11 mouse cellular contexts compared by ENCODE assay signal in the genomic region with DNA sequence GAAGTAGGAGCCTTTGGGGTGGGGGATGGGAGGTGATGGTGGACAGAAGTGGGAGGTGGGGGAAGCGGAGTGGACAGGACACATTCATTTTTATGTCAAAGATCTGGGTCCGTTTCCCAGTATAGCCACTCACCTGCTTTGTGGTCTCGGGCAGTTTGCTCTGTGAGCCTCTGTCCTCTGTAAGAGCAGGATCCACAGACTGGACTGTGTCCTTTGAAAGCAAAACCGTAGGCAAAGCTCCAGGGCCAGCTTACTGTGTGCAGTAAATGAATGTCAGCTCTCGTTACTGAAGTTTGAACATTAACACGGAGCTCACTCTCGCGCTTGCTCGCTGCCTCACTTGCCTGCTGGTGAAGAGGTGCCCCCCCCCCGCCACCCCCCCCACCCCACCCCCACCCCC.
DNase-seq lines count a peak whose midpoint lies in the region; ATAC-seq and TF ChIP-seq lines count a peak whose summit lies in the region.
"Had no signal": no experiment of that assay in that cellular context is flagged by ENCODE, and none has a peak within 500 bp of the region (broad histone marks: within the 10 kb centered on the region; RNA-seq: fewer than 3 reads in every experiment).

No protein-coding gene starts in this region.

- H3K4me2 ChIP-seq in heart, embryonic 11.5 days = peak overlapping the region; percentile 46
- H3K4me2 ChIP-seq in liver, embryonic 12.5 days = peak overlapping the region; percentile 21
- H3K4me2 ChIP-seq: forebrain, embryonic 13.5 days had no signal

- no peak for TF ChIP-seq CTCF in heart, adult 2 months (IDR thresholded peaks at IDR 0.05)
- no peak for TF ChIP-seq CTCF in brain, embryonic 14.5 days (IDR thresholded peaks at IDR 0.05; ENCODE audit: borderline replicate concordance, extremely low read depth, insufficient read depth, insufficient read length)

- H3K9me3 ChIP-seq in heart, embryonic 11.5 days (replicated peaks; ENCODE audit: control insufficient read depth, low read length) = no peaks in the 10 kb centered on the region
- no peaks in the 10 kb centered on the region for H3K9me3 ChIP-seq in liver, embryonic 12.5 days (replicated peaks)
- H3K9me3 ChIP-seq: forebrain, embryonic 13.5 days; midbrain, embryonic 10.5 days had no signal

- 14% methylated on average over 10 of the region's 10 CpGs for WGBS in heart, embryonic 11.5 days (ENCODE audit: insufficient replicate concordance)
- WGBS in heart, adult 2 months = 31% methylated on average over 10 of the region's 10 CpGs
- WGBS in liver, embryonic 12.5 days (ENCODE audit: insufficient replicate concordance) = 18% methylated on average over 9 of the region's 10 CpGs

- DNase-seq in heart, adult 2 months = no peak
- DNase-seq in brain, embryonic 14.5 days (ENCODE audit: low read depth) = peak; percentile 50
- peak; percentile 92 for DNase-seq in kidney, adult 11 months
- no peak for DNase-seq in left cerebral cortex, postnatal 25 days (ENCODE audit: low spot score in 2 of 2)
- no peak for DNase-seq in spleen, adult 18-20 months
- DNase-seq in frontal cortex, adult 2 months (ENCODE audit: extremely low spot score in 1 of 2, low spot score in 1 of 2) = no peak

- no peak for TF ChIP-seq POLR2A in heart, adult 2 months (IDR thresholded peaks at IDR 0.05; ENCODE audit: insufficient read depth, low read depth, low read length)
- no peak for TF ChIP-seq POLR2A in brain, embryonic 14.5 days (IDR thresholded peaks at IDR 0.05; ENCODE audit: borderline replicate concordance, extremely low read depth, insufficient read depth, insufficient read length, poor library complexity, severe bottlenecking)

- 0 out of 2 replicates have a peak, but pooled peaks have one; percentile 10 for ATAC-seq in heart, embryonic 11.5 days (replicated peaks; ENCODE audit: insufficient number of reproducible peaks, low FRiP score, low TSS enrichment)
- peak; percentile 61 for ATAC-seq in liver, embryonic 12.5 days
- ATAC-seq: forebrain, embryonic 13.5 days had no signal

- no peak overlapping the region for H3K27ac ChIP-seq in heart, embryonic 11.5 days (ENCODE audit: low read depth, low read length)
- H3K27ac ChIP-seq in heart, adult 2 months = no peak overlapping the region
- peak overlapping the region; percentile 57 for H3K27ac ChIP-seq in liver, embryonic 12.5 days
- H3K27ac ChIP-seq: forebrain, embryonic 13.5 days; midbrain, embryonic 10.5 days had no signal

- H3K4me1 ChIP-seq in heart, embryonic 11.5 days (ENCODE audit: control insufficient read depth, insufficient read depth, low read length) = peaks cover 36% of the 10 kb centered on the region
- H3K4me1 ChIP-seq in heart, adult 2 months (ENCODE audit: control insufficient read depth, insufficient read depth, low read length) = peaks cover 4% of the 10 kb centered on the region
- peaks cover 36% of the 10 kb centered on the region for H3K4me1 ChIP-seq in liver, embryonic 12.5 days

- no peak overlapping the region for H3K9ac ChIP-seq in heart, embryonic 11.5 days (ENCODE audit: low read depth, low read length)
- H3K9ac ChIP-seq in heart, adult 2 months (ENCODE audit: low read depth, low read length) = no peak overlapping the region
- no peak overlapping the region for H3K9ac ChIP-seq in liver, embryonic 12.5 days
- H3K9ac ChIP-seq: forebrain, embryonic 13.5 days had no signal

- H3K36me3 ChIP-seq in heart, embryonic 11.5 days (ENCODE audit: control insufficient read depth, insufficient read depth, low read length) = no peaks in the 10 kb centered on the region
- H3K36me3 ChIP-seq in heart, adult 2 months (ENCODE audit: control insufficient read depth, insufficient read depth, low read length) = no peaks in the 10 kb centered on the region
- no peaks in the 10 kb centered on the region for H3K36me3 ChIP-seq in liver, embryonic 12.5 days
- H3K36me3 ChIP-seq: midbrain, embryonic 10.5 days had no signal

- H3K79me2 ChIP-seq in heart, adult 2 months (replicated peaks; ENCODE audit: control insufficient read depth, insufficient read depth, low read length) = no peaks in the 10 kb centered on the region

- no peaks in the 10 kb centered on the region for H3K27me3 ChIP-seq in heart, embryonic 11.5 days (ENCODE audit: control insufficient read depth, insufficient read depth, low read length)
- no peaks in the 10 kb centered on the region for H3K27me3 ChIP-seq in heart, adult 2 months (ENCODE audit: control insufficient read depth, insufficient read depth, low read length)
- no peaks in the 10 kb centered on the region for H3K27me3 ChIP-seq in liver, embryonic 12.5 days (replicated peaks)
- H3K27me3 ChIP-seq: CH12.LX; forebrain, embryonic 13.5 days had no signal

- intact Hi-C loops in heart, adult 2 months (cut with DNase I) = no loop called here
- intact Hi-C loops in left cerebral cortex, postnatal 25 days (cut with DNase I) = no loop called here

- no peak overlapping the region for H3K4me3 ChIP-seq in heart, embryonic 11.5 days (ENCODE audit: low read depth, low read length)
- no peak overlapping the region for H3K4me3 ChIP-seq in heart, adult 2 months
- H3K4me3 ChIP-seq in liver, embryonic 12.5 days = 0 out of 2 replicates have a peak overlapping the region, but pooled peaks have one; percentile 2
- H3K4me3 ChIP-seq: forebrain, embryonic 13.5 days; midbrain, embryonic 10.5 days had no signal

- no peak for TF ChIP-seq EP300 in heart, adult 2 months (IDR thresholded peaks at IDR 0.05; ENCODE audit: insufficient read depth, low read depth, low read length)

Comparison
In these comparisons a context has a peak if more than half of its experiments do, and no peak if none do; other contexts are left out.
1. DNase-seq: peak in brain, embryonic 14.5 days (single experiment) and kidney, adult 11 months (single experiment); none in heart, adult 2 months (0 of 2), left cerebral cortex, postnatal 25 days (0 of 2), spleen, adult 18-20 months (0 of 2) and frontal cortex, adult 2 months (0 of 2).